Mouse (Mus musculus) erythroblast, embryonic 14.5 days (primary cell): ENCODE data around the gene Foxp1. TPM values are rescaled to one million over a fixed set of nuclear protein-coding genes. Genes with fewer than 3 reads are reported as not detected.

Source experiments
- H3K27me3 ChIP-seq: 2 replicates; pipeline ENCODE4 v1.6.1; 2012; ENCODE audit warnings: inconsistent platforms; ENCODE audit not compliant: control insufficient read depth
- H3K36me3 ChIP-seq: 2 replicates; pipeline ENCODE4 v1.6.1; 2012; ENCODE audit warnings: mild to moderate bottlenecking, inconsistent platforms; ENCODE audit not compliant: control insufficient read depth
- H3K4me1 ChIP-seq: 2 replicates; pipeline ENCODE4 v1.6.1; 2012; ENCODE audit warnings: inconsistent platforms; ENCODE audit not compliant: control insufficient read depth
- H3K4me3 ChIP-seq: replicated peaks from 2 replicates; pipeline ENCODE3; 2012; ENCODE audit warnings: moderate library complexity, mild to moderate bottlenecking, inconsistent platforms
- H3K9me3 ChIP-seq: 2 replicates; pipeline ENCODE4 v1.6.1; 2012; ENCODE audit warnings: low read length, inconsistent platforms, mixed read lengths; ENCODE audit not compliant: control insufficient read depth
- GATA1 ChIP-seq: IDR thresholded peaks from 2 replicates; pipeline ENCODE4 v1.6.1; 2012; ENCODE audit warnings: low read length, inconsistent platforms, mixed read lengths
- TAL1 ChIP-seq: IDR thresholded peaks from 3 replicates; pipeline ENCODE4 v1.6.1; 2012; ENCODE audit warnings: low read length, inconsistent platforms, mixed read lengths
- polyA plus RNA-seq: library from polyadenylated mRNA; stranded (reverse); fragments of >175 nt; gene quantifications from 2 replicates; pipeline ENCODE4 v1.2.3, GENCODE M21; 2012

The Foxp1 gene
- polyA plus RNA-seq, 1 experiment = 1.7 TPM

DNA sequence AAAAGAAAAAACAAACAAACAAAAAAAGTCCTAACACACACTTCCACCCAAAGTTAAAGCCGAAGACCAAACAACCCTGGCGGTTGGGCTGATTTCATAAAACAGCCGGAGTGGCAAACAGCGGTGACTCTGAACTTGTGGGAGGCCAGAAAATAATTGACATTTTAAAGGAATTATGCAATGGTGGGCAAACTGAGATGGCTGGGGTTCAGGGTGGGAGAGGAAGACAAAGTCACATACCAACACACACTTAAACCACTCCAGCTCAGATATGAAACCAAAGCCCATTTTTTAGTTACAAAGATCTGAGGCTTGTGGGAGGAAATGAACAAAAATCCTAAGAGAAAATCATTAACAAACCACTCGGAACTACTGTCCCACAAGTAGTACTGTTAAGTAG is 17.6 kb upstream of the Foxp1 start:
- Histone ChIP-seq H3K4me1 (no peaks in the 10 kb centered on the region), H3K9me3 (no peaks in the 10 kb centered on the region), H3K36me3 (no peaks in the 10 kb centered on the region), H3K27me3 (no peaks in the 10 kb centered on the region), H3K4me3 (no peak overlapping the region)
- TF ChIP-seq TAL1 (no peak), GATA1 (no peak)

DNA sequence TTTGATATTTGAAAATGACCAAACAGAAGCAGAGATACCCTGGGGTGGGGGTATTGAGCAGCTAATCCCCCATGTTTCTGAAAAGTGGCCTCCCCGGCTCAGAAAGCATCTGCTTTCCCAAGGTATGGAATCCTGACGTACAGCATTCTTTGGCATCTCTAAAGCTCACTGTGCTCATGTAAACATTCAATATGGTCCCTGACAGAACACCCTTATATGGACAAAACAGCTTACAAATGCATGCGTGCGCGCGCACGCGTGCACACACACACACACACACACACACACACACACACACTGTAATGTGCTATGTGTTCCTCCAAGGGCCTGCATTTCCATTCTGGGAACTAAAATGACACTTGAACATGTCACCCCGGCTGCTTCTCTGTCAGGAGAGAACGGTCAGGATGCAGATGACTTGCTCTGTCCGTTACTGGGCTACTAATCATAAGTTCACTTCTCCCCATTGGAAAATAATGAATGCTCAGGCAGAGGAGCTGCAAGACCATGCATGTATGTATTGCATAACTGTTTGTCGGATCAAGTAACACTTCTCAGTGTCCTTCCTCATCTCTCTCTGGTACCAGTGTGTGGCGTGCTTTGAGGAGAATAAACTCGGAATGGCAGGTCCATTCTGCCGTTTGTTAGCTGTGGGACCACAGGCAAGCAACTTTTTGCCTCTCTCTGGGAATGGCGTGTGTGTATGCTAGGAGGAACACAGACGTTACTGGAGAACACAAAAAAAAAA is 15.8 kb upstream of the Foxp1 start:
- Histone ChIP-seq H3K36me3 (no peaks in the 10 kb centered on the region), H3K4me3 (no peak overlapping the region), H3K27me3 (no peaks in the 10 kb centered on the region), H3K9me3 (no peaks in the 10 kb centered on the region), H3K4me1 (no peaks in the 10 kb centered on the region)
- no peak for TF ChIP-seq GATA1
- TF ChIP-seq TAL1 = no peak

DNA sequence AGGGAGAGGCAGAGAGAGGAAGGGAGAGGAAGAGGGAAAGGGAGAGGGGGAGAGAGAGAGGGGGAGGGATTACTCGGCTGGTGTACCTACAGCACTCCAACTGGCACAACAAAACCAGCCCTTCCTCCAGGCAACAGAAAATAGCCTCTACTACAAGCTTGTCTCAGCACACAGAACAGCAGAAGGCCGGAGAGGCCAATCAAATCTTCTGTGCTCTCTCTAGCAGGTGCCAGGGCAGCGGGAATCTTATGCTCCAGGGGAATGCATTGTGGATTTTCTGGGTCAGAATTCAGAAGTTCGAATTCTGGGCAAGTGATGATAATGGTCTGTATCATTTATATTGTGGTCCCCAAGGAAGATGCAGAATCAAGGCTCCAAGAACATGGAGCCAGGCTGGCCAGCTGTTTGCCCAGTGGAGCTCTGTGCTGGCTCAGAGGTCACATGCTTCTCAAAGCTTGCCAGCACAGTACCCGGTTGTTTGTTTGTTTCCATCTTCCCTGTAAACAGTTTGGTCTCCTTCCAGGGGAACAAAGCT is 11.8 kb upstream of the Foxp1 start:
- Histone ChIP-seq H3K27me3 (no peaks in the 10 kb centered on the region), H3K9me3 (no peaks in the 10 kb centered on the region), H3K4me3 (no peak overlapping the region), H3K4me1 (no peaks in the 10 kb centered on the region), H3K36me3 (no peaks in the 10 kb centered on the region)
- TF ChIP-seq TAL1 = no peak
- no peak for TF ChIP-seq GATA1

DNA sequence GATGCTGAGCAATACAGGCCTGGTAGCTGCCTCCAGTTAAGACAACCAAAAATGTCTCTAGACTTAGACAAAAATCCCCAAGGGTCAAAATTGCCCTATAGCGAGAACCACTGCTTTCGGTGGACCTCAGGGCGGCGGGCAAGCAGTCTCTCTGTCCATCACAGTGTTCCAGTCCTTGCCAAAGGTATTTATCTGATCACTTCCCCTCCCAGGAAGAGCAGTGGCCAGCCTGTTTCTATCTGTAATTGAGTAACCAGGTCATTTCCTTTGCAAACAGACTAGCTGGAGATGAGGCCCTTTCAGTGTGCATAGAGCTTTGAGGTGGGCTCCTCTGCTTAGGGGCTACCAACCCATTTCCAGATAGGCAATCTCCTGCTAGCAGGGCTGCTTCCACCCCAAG is 9.9 kb upstream of the Foxp1 start:
- Histone ChIP-seq H3K27me3 (no peaks in the 10 kb centered on the region), H3K36me3 (no peaks in the 10 kb centered on the region), H3K4me1 (no peaks in the 10 kb centered on the region), H3K9me3 (peaks cover 3% of the 10 kb centered on the region), H3K4me3 (no peak overlapping the region)
- TF ChIP-seq TAL1 (no peak), GATA1 (no peak)

DNA sequence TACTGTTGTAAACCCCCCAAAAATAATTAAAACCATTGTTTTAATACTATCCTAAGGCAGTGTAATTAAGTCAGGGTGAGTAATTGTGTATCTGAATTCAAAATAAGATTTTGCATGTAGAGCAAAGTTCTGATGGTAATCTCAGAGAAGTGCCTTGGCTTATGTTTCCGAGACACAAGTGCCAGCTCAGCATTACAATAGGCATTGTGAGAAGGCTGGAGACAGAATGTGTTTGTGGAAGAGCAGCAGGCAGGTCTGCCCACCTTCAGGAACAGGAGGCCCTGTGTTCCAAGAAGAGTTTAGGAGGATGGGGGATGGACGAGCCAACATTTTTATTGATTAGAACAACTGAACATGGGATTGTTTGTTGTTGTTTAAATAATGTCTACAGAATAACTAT is 6.5 kb upstream of the Foxp1 start:
- Histone ChIP-seq H3K9me3 (peaks cover 8% of the 10 kb centered on the region), H3K27me3 (no peaks in the 10 kb centered on the region), H3K4me1 (no peaks in the 10 kb centered on the region), H3K36me3 (no peaks in the 10 kb centered on the region), H3K4me3 (no peak overlapping the region)
- TF ChIP-seq TAL1 = no peak
- no peak for TF ChIP-seq GATA1

DNA sequence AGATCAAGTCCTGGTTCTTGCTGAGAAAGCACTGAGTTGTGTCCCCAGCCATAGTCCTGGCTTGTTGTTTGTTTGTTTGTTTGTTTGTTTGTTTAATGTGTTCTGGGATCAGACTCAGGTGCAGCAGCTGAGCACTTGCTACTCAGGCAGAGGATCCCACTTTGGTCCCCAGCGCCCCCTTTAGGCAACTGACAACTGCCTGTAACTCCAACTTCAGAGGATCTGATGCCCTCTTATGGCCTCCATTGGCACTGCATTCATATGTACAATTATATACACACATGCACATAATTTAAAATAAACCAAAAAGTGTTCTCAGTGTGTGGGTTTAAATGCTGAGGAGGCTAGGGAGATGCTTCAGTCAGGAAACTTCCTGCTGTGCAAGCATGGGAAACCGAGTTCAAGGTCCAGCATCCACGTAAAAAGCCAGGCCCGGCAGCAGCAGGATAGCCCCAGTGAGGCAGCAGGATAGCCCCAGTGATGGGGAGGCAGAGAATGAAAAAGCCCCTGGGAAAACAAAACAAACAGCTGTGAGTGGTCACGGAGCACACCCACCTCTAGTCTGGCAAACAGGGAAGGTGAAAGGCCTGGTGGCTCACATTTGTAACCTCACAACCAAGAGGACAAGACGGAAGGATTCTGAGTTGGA is 5.1 kb upstream of the Foxp1 start:
- no peak overlapping the region for H3K4me3 ChIP-seq
- H3K9me3 ChIP-seq = peaks cover 8% of the 10 kb centered on the region
- H3K27me3 ChIP-seq = no peaks in the 10 kb centered on the region
- TF ChIP-seq TAL1 (no peak), GATA1 (no peak)
- peaks cover 5% of the 10 kb centered on the region for H3K4me1 ChIP-seq
- H3K36me3 ChIP-seq = no peaks in the 10 kb centered on the region

DNA sequence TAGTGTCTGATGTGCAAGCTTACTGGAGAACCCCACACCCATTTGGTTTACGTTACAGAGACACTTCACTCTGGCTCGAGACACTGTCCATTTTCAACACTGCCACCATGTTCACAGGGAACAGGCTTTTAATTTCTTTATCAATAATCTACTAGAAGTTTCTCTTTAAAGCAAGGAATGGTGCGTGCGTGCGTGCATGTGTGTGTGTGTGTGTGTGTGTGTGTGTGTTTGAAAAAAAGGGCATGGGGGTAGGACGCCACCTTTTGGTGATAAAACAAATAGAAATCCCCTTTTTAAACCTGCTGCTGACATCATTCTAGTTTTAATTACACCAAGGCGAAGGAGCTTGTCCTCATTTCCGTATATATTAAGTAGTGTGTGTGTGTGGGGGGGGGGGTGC is 2.8 kb upstream of the Foxp1 start:
- H3K4me3 ChIP-seq = no peak overlapping the region
- TF ChIP-seq TAL1 (no peak), GATA1 (no peak)
- H3K9me3 ChIP-seq = peaks cover 8% of the 10 kb centered on the region
- H3K4me1 ChIP-seq = peaks cover 19% of the 10 kb centered on the region
- H3K27me3 ChIP-seq = peaks cover 20% of the 10 kb centered on the region
- no peaks in the 10 kb centered on the region for H3K36me3 ChIP-seq

DNA sequence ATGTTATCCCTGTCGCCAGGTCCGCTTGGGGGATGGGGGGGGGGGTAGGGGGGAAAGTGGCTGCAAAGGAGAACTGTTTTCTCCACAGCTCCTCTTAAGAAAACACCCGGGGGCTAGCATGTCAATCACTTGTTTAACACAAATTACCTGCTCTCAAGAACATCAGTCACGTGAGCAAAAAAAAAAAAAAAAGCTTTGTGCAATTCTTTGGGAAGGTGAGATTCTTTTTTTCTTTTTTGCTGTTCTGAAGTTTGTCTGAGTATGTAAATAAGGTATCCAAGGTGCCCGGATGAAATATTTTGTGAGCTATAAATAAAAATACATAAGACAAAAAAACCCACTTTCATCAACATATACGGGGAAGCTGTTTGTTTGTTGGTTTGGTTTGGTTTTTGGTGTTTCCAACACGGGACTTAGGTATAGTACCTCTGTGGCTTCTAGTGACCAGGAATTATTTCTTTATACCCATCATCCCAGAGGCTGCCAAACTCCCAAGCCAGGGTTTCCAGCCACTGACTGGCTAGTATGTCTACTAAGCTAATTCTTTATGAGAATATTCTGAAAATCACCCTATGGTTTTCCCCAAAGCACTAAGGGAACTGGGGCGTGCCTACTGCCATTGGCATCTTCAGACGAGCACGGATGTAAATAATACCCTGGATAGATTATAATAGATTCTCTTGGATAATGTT is 1.3 kb upstream of the Foxp1 start:
- Histone ChIP-seq H3K36me3 (no peaks in the 10 kb centered on the region), H3K4me3 (peak overlapping the region; percentile 75), H3K9me3 (peaks cover 8% of the 10 kb centered on the region), H3K4me1 (peaks cover 19% of the 10 kb centered on the region), H3K27me3 (peaks cover 35% of the 10 kb centered on the region)
- TF ChIP-seq TAL1 (no peak), GATA1 (no peak)

DNA sequence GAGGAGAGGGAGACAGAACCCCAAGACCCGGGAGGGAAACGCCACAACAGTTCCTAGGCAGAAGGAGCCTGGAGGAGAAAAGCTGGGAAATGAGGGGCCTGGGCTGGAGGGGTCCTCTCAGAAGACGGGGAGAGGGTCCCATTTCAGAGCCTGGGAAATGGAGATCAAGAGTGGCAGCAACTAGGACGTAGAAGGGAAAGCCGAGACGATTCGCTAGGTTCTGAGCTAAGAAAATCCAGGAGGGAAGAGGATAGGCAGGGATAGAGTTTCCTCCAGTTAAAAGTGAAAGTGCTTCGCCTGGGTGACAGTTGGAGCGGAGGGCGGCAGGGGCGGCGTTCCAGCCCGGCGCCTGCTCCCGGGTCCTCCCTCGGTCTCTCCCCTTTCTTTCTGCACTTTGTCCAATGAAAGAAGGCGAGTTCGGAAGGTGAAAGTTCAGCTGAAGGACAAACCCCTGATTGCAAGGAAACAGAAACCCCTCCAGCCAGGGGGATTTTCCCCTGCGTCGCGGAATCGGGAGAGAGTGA is 650 bp upstream of the Foxp1 start:
- Histone ChIP-seq H3K36me3 (no peaks in the 10 kb centered on the region), H3K27me3 (peaks cover 35% of the 10 kb centered on the region), H3K4me3 (peak overlapping the region; percentile 75), H3K4me1 (peaks cover 19% of the 10 kb centered on the region), H3K9me3 (peaks cover 8% of the 10 kb centered on the region)
- TF ChIP-seq GATA1 (no peak), TAL1 (no peak)
